Mouse (Mus musculus) heart, adult 2 months (tissue): ENCODE data around the gene Nudt16l1.

Experiments used
- CTCF ChIP-seq: fragments of 200-600 bp; IDR thresholded peaks from 2 replicates; pipeline ENCODE4 v1.8.1; 2022; ENCODE audit warnings: antibody characterized with exemption, mild to moderate bottlenecking, moderate library complexity
- EP300 ChIP-seq: fragments of 200-500 bp; IDR thresholded peaks from 2 replicates; pipeline ENCODE4 v1.6.1; 2011; ENCODE audit warnings: low read depth, low read length, control low read depth; ENCODE audit not compliant: insufficient read depth
- POLR2A ChIP-seq: fragments of 200-500 bp; IDR thresholded peaks from 2 replicates; pipeline ENCODE4 v1.6.1; 2011; ENCODE audit warnings: mild to moderate bottlenecking, low read depth, low read length, control low read depth; ENCODE audit not compliant: insufficient read depth

GRCm38 (mm10) chr16:4965392-4966129, 27.0 kb downstream of the Nudt16l1 start:
- TF ChIP-seq CTCF (no peak), EP300 (no peak), POLR2A (no peak)
